Mouse (Mus musculus): ENCODE results near the gene Parp2.
"Not testable (repeated sequence)": the region's sequence is repeated elsewhere in the genome, so short reads cannot be mapped to it uniquely, and the experiment has no call there.

Parp2 gene

DNA sequence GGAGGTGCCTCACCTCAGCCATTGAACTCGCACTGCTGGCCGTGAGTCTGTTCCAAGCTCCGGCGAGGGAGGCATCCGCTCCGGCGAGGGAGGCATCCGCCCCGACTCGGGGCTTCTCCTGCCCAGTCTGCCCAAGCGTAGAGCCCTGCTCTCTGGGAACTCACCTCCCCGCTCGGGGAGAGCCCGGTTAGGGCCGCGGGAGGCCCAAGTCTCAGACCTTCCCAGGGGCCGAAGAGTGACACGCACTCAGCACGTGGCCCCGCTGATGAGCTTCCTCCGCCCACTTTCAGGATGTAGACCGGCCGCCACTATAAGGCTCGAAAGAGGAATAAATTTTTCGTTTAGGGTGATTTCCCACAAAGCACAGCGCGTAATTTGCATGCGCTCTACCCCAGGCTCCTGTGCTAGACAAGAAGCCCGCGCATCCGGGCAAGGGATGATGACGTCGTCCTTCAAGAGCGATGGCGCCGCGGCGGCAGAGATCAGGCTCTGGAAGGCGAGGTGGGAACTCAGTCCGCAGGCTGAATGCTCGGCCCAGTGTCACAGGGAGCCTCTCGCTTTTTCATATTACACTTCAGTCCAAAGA lies at the start of gene Parp2, which contains the start of gene Ccnb1ip1:
Parp2 (plus strand) TSS at position 355 of the 586 bp plus-strand sequence.
Ccnb1ip1 (minus strand) TSS at position 246 of the 586 bp plus-strand sequence.
- peak; percentile 97 to 98 for DNase-seq

- DNase-seq, result no peak
Observed at GRCm38 (mm10) chr14:50758416-50759085, 49.1 kb upstream of the Parp2 start.

DNA sequence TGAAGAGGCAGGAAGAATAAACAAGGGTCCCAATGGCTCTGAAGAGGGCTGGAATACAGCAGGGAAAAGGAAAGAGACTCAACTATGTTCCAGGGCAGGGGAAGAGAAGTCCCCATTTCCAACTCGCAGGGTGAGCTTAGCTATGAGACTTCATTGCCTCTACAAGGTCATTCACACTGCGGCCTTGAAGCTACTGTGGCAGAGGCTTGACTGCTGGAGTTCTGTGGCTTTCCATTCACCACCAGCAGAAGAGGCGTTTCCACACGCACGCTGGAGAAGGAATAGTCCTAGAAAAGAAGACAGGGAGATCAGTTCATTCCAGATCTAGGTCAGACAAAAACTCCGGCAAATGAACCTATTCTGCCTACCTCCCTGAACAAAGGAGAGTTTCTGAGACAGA lies 41.9 kb upstream of the Parp2 start:
- no peak for DNase-seq

GRCm38 (mm10) chr14:50771342-50771741 lies 36.3 kb upstream of the Parp2 start:
- DNase-seq, result peak in 1 of 2 experiments; percentile 14

GRCm38 (mm10) chr14:50782166-50782565 lies 25.5 kb upstream of the Parp2 start:
- no peak for DNase-seq

- DNase-seq, result peak in 1 of 2 experiments; percentile 5
Observed at GRCm38 (mm10) chr14:50784391-50785250, 23.0 kb upstream of the Parp2 start.

DNA sequence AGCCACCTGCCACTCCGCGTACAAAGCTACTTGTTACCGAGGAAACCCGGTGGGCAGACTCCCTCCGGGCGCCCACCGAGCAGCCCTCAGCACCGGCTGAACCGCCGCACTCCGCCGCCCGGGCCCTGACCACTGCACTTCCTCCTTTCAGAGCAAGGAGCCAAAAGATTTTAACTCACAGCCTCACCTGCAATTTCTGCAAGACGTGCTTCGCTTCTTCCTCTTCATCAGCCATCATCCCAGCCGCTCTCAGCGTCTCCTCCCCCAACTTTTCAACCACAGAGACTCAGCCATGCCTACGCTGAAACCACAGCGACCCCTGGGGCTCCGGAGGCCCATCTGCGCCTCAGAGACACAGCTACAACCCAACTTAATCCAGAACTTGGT lies 22.4 kb upstream of the Parp2 start, which contains the start of gene Ttc5:
Ttc5 (minus strand) TSS at position 269 of the 387 bp plus-strand sequence.
- DNase-seq, result peak; percentile 85 to 93

DNA sequence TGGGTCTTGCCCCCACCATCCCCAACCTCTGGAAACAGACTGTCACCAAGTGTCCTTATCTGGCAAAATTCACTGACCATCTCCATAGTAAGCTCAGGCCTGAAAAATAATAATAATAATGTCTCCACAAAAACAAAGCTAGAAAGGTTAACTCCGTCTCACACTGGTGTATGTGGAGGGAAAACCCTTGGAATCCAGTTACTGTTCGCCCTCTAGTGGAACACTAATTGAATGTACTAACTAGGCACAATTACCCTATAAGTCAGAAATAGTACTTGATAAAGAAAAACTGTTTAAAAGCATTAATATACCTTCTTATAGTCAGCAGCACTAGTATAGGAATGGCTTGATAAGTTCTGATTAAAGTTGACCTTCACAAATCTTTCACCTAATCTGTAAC lies 19.5 kb upstream of the Parp2 start:
- DNase-seq, result no peak

DNA sequence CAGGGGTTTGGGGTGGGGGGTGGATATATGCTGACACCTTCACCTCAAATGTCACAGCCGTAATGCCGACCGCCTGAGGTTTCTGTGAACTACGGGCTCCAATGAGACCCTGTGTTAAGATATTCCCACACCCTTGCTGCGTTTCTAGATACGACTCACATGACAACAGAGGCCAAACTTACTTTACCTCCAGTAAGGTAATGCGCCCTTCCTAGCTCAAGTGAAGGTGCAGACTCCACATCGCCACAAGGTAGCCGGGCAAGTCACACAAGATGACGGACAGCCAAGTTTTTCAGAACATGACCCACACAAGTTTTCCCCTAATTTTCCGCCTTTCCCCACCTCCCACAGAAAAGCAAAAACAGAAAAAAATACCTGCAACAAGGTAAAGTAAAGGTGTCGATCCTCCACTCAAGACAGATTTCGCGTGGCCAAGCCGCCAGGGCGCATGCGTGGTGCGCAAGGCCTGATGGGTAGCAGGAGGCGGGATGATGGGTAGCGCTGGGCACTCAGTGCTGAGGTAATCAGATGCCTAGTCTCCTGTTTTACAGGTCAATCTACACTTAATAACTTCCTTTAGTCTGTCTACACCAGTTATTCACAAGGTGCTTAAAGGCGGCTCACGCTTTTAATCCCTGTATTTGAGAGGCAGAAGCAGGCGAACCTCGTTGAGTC lies 12.2 kb upstream of the Parp2 start:
- DNase-seq, result no peak

GRCm38 (mm10) chr14:50795965-50796364 lies 11.7 kb upstream of the Parp2 start:
- DNase-seq, result no peak

- DNase-seq, result no peak
Observed at GRCm38 (mm10) chr14:50796464-50796863, 11.2 kb upstream of the Parp2 start.

GRCm38 (mm10) chr14:50798512-50798911 lies 9.1 kb upstream of the Parp2 start:
- DNase-seq, result peak in 1 of 2 experiments; percentile 7

DNA sequence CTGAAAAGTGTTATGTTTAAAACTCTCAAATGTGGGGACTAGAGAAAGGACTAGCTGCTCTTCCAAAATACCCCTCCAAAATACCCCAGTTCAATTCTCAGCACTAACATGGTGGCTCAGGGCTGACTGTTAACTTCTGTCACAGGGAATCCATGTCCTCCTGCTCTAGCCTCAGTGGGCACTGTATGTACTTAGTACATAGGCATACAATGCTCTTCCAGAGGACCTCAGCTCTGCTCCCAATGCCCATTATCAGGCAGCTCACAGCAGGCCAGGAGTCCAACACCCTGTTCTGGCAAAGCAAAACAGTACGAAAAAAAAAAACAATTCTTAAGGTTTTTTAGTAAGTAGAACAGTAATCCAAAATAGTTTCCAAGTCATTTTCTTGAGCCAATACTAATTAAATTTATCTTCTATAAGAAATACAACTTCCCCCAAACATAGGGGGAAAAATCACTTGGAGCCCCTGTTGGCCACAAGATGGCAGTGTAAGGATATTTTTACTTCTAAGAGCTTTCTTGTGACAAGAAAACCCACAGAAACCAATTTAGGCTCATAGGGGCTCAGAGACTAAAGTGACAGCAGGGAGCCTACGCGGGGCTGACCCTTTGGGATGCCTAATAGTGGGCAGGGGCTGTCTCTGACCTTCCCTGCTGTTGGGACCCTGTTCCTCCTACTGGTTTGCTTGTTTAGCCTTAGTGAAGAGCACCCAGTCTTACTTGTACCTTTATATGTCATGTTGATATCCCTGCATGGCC lies 8.0 kb upstream of the Parp2 start:
- peak in 1 of 2 experiments; percentile 26 for DNase-seq

- DNase-seq, result no peak
Observed at GRCm38 (mm10) chr14:50802441-50802840, 5.2 kb upstream of the Parp2 start.

GRCm38 (mm10) chr14:50802843-50803562 lies 4.6 kb upstream of the Parp2 start:
- peak in 1 of 2 experiments; percentile 6 for DNase-seq

GRCm38 (mm10) chr14:50804683-50805082 lies 3.0 kb upstream of the Parp2 start:
- no peak for DNase-seq

GRCm38 (mm10) chr14:50806469-50806868 lies 1.2 kb upstream of the Parp2 start:
- DNase-seq, result not testable (repeated sequence)

DNA sequence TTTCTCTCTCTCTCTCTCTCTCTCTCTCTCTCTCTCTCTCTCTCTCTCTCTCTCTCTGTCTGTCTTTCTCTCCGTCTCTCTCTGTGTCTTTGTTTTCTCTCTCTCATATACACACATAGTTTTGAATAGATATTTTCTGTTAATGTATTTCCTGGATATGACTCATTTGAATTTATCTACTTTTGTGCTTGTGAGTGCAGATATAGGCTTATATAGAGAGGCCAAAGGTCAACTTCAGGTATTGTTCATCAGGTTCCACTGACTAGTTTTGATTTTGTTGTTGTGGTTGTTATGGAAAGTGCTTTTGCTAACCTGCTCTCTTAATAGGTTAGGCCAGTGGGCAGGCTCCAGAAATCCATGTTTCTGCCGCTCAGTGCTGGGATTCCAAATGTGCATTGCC lies 5.4 kb downstream of the Parp2 start:
- DNase-seq, result no peak

- DNase-seq, result no peak
Observed at GRCm38 (mm10) chr14:50823240-50823639, 15.6 kb downstream of the Parp2 start.

DNA sequence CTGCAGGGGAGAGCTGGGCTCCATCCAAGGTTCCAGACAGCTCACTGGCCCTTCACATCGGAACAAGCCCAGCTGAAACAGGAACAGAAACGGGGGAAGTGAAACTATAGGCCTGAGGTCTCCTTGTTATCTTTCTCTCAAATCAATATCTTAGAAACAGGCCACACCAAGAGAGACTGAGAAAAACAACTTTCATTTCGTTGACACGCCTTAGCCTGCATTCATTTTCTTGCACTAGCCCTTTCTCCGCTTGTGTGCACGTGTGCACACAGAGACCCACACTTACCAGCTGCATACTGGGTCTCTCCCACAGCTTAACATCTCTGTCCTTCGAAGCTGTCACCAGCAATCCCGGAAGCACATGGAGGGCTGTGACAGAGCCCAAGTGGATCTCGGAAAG lies 16.6 kb downstream of the Parp2 start:
- no peak for DNase-seq

GRCm38 (mm10) chr14:50826579-50826978 lies 18.9 kb downstream of the Parp2 start:
- DNase-seq, result no peak

All from kidney, adult 8-10 months (tissue).